Mouse (Mus musculus) heart, adult 2 months (tissue): ENCODE results near the gene B3galt5. TPM values are rescaled to one million over a fixed set of nuclear protein-coding genes. Genes with fewer than 3 reads are reported as not detected.
A peak's percentile ranks its signal among the peaks of the same experiment; 100 is the strongest.

Source experiments
- DNase-seq, 2 experiments: peaks; one replicate each; pipeline ENCODE4 v3.0.0; 2021
- H3K27ac ChIP-seq: fragments of 200-600 bp; 2 replicates; pipeline ENCODE4 v1.8.1; 2022
- H3K27me3 ChIP-seq: fragments of 200-500 bp; 2 replicates; pipeline ENCODE4 v1.6.1; 2012; ENCODE audit warnings: mild to moderate bottlenecking, low read length, inconsistent platforms, mixed read lengths; ENCODE audit not compliant: control insufficient read depth, insufficient read depth
- H3K36me3 ChIP-seq: fragments of 200-500 bp; 2 replicates; pipeline ENCODE4 v1.6.1; 2012; ENCODE audit warnings: low read length, inconsistent platforms; ENCODE audit not compliant: control insufficient read depth, insufficient read depth
- H3K4me1 ChIP-seq: fragments of 200-500 bp; 2 replicates; pipeline ENCODE4 v1.6.1; 2011; ENCODE audit warnings: low read length; ENCODE audit not compliant: control insufficient read depth, insufficient read depth
- H3K4me3 ChIP-seq: fragments of 200-600 bp; 2 replicates; pipeline ENCODE4 v1.8.1; 2022
- H3K79me2 ChIP-seq: fragments of 200-500 bp; replicated peaks from 2 replicates; pipeline ENCODE4 v1.6.1; 2012; ENCODE audit warnings: mild to moderate bottlenecking, inconsistent platforms, low read length, moderate library complexity, mixed read lengths; ENCODE audit not compliant: control insufficient read depth, insufficient read depth
- H3K9ac ChIP-seq: fragments of 200-500 bp; 2 replicates; pipeline ENCODE4 v1.6.1; 2012; ENCODE audit warnings: low read depth, mild to moderate bottlenecking, control low read depth, inconsistent platforms, low read length, mixed read lengths
- CTCF ChIP-seq: fragments of 200-600 bp; IDR thresholded peaks from 2 replicates; pipeline ENCODE4 v1.8.1; 2022; ENCODE audit warnings: antibody characterized with exemption, mild to moderate bottlenecking, moderate library complexity
- EP300 ChIP-seq: fragments of 200-500 bp; IDR thresholded peaks from 2 replicates; pipeline ENCODE4 v1.6.1; 2011; ENCODE audit warnings: low read depth, low read length, control low read depth; ENCODE audit not compliant: insufficient read depth
- POLR2A ChIP-seq: fragments of 200-500 bp; IDR thresholded peaks from 2 replicates; pipeline ENCODE4 v1.6.1; 2011; ENCODE audit warnings: mild to moderate bottlenecking, low read depth, low read length, control low read depth; ENCODE audit not compliant: insufficient read depth
- WGBS: fragments of 180-500 bp; shearing (Covaris S2); methylation state at CpG from one replicate; pipeline ENCODE4 v1.1.7; 2018; 5-methylcytosine and 5-hydroxymethylcytosine counted together
- intact Hi-C: fragments of 180-260 bp; cut with DNase I; formaldehyde crosslinking; loops from one replicate; pipeline ENCODE4 v1.15.1; 2025
- polyA plus RNA-seq: library from polyadenylated mRNA; depleted of rRNA; stranded (reverse); fragments of >200 nt; gene quantifications from 2 replicates; pipeline ENCODE4 v1.2.3, GENCODE M21; 2012
- total RNA-seq, 2 experiments: library from RNA; stranded (reverse); gene quantifications; 2 replicates each; pipeline ENCODE4 v1.2.3; 2021

B3galt5 gene
- total and polyA plus RNA-seq, 3 experiments, result not detected

DNA sequence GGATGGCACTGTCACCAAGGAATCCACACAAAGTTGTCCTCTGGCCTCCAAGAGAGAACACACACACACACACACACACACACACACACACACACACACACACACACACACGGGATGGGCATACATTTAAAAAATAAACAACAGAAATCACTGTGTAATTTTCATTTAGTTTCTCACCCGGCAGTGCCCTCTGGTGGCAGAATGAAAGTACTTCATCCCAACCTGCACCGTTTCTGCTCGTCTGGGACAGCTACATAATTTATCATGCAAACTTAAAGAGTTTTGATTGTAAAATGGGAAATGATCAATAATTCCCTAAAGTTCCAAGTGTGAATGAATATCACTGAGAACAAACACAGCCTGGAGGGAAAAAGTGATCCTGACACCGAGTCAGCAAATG, 105.7 kb downstream of the B3galt5 start:
- Histone ChIP-seq H3K4me3 (no peak overlapping the region), H3K79me2 (no peaks in the 10 kb centered on the region), H3K36me3 (no peaks in the 10 kb centered on the region), H3K9ac (no peak overlapping the region), H3K27me3 (no peaks in the 10 kb centered on the region), H3K4me1 (no peaks in the 10 kb centered on the region), H3K27ac (no peak overlapping the region)
- DNase-seq, result peak; percentile 13 to 39
- TF ChIP-seq POLR2A (no peak), CTCF (peak; percentile 75)
- WGBS, result 9% methylated on average over 5 of the region's 5 CpGs
- intact Hi-C loops, result loop anchor here (1.0 kb wide), 1 partner anchor 111 kb away; no protein-coding TSS in a partner anchor

DNA sequence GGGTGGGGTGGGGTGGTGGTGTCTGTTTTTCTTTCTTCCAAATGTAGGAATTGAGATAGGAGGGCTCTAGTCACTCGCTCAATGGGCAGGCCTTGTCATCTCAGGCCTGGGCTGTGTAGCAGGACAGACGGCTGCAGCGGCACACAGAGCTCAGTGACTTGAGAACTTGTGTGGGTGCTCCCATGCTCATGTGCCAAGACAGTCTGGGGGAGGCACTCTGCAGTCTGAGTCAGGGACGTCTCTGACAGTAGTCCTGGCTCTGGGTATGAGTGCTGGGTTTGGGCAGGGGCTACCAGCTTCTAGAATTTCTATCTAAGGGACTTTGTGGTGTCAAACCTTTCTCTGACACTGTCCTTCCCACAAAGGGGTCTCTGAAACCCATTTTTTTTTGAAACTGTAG, 106.3 kb downstream of the B3galt5 start:
- intact Hi-C loops, result loop anchor here (1.0 kb wide), 1 partner anchor 112 kb away; no protein-coding TSS in a partner anchor
- Histone ChIP-seq H3K79me2 (no peaks in the 10 kb centered on the region), H3K27me3 (no peaks in the 10 kb centered on the region; the same call in 1 of the 2 replicates), H3K27ac (no peak overlapping the region), H3K9ac (no peak overlapping the region), H3K4me1 (no peaks in the 10 kb centered on the region), H3K4me3 (no peak overlapping the region), H3K36me3 (no peaks in the 10 kb centered on the region)
- TF ChIP-seq CTCF (no peak), EP300 (no peak), POLR2A (no peak)
- WGBS, result 64% methylated on average over 4 of the region's 4 CpGs
- DNase-seq, result no peak

DNA sequence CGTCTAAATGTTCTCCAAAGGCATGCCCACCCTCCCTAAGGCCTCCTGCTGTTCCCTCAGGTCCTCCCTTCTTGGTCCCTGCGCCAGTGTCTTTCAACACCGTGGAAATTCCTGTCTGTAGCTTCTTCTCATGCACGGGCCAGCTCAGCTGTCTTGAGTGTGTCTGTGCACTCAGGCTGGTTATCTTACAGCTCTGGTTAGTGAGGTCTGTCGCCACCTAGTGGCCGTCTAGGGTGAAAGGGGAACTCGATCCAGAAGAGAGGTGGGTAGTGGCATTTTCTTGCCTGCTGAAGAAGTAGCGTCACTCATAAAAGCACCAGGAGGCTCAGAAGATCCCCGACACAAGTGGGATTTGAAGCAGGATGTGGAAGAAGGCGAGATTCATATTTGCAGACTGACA, 109.5 kb downstream of the B3galt5 start:
- H3K36me3 ChIP-seq, result no peaks in the 10 kb centered on the region
- WGBS, result 5% methylated on average over 10 of the region's 10 CpGs
- TF ChIP-seq CTCF (peak; percentile 95), EP300 (no peak)
- no peaks in the 10 kb centered on the region for H3K4me1 ChIP-seq
- H3K79me2 ChIP-seq, result no peaks in the 10 kb centered on the region
- no peak overlapping the region for H3K9ac ChIP-seq
- H3K27me3 ChIP-seq, result no peaks in the 10 kb centered on the region; the same call in 1 of the 2 replicates
- intact Hi-C loops, result loop anchor here (1.0 kb wide), 1 partner anchor 114 kb away; no protein-coding TSS in a partner anchor
- no peak overlapping the region for H3K4me3 ChIP-seq
- DNase-seq, result peak; percentile 70 to 75
- H3K27ac ChIP-seq, result no peak overlapping the region

DNA sequence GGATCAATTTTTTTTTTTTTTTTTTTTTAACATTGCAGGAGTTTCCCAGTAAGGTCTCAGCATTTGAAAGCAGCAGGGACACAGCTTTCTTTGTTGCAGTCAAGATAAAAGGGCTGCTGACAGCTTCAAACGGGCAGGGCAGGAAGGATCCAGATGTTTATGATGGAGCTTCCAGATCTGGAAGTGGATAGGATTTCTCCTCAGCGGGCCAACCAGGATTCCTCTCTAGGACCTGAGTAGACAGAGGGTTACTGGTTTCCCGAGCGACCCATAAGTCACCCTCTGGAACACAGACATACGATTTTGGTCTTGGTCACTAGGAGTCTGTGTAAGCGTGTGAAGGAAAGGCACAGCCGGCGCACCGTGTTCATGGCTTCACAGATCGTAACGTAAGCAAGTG, 112.5 kb downstream of the B3galt5 start:
- intact Hi-C loops, result no loop called here
- H3K36me3 ChIP-seq, result no peaks in the 10 kb centered on the region
- H3K79me2 ChIP-seq, result no peaks in the 10 kb centered on the region
- no peaks in the 10 kb centered on the region; the same call in 1 of the 2 replicates for H3K27me3 ChIP-seq
- H3K27ac ChIP-seq, result no peak overlapping the region
- H3K4me1 ChIP-seq, result no peaks in the 10 kb centered on the region
- H3K4me3 ChIP-seq, result no peak overlapping the region
- TF ChIP-seq EP300 (no peak), POLR2A (no peak), CTCF (no peak)
- no peak for DNase-seq
- WGBS, result 58% methylated on average over 11 of the region's 11 CpGs
- H3K9ac ChIP-seq, result no peak overlapping the region

DNA sequence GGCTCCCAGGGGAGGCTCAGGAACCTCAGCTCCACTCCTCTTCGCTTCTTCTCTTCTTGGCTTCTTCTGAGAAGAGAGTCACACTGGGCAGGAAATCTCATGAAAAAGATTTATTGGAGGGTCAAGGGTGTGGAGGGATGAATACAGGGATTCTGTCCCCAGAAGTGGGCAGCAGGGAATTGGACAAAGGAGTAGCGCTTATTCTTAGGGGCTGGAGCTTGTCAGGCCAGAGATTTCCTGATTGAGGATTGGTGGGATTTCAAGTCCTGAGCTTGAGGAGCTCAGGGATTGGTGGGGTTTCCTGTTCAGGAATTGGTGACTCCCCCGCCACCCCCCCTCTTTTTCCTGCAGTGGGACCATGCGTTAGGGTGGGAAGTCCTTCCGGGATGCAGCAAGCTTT, 113.2 kb downstream of the B3galt5 start:
- H3K36me3 ChIP-seq, result no peaks in the 10 kb centered on the region
- no peak for DNase-seq
- no peak overlapping the region for H3K4me3 ChIP-seq
- no peak overlapping the region for H3K27ac ChIP-seq
- no peaks in the 10 kb centered on the region; the same call in 1 of the 2 replicates for H3K27me3 ChIP-seq
- no peaks in the 10 kb centered on the region for H3K4me1 ChIP-seq
- H3K9ac ChIP-seq, result no peak overlapping the region
- no peaks in the 10 kb centered on the region for H3K79me2 ChIP-seq
- intact Hi-C loops, result no loop called here
- 60% methylated on average over 5 of the region's 5 CpGs for WGBS
- no peak for TF ChIP-seq POLR2A
- TF ChIP-seq CTCF, result no peak
- no peak for TF ChIP-seq EP300

DNA sequence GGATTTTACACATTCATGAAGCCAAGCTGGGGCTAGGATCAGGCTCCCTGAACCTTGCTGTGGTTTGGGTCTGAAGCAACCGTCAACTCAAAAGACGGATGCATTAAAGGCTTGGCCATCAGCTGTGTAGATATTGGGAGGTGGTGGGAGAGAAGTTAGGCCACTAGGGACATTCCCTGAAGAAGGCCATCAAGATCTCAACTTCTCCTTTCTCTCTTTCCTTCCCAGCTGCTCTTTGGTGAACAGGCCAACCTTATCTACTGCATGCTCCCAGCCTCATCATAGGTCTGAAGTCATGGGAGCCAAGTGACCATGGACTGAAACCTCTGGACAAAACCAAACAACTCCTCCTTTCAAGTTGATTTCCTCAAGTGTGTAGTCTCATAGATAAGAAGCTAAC, 115.9 kb downstream of the B3galt5 start:
- Histone ChIP-seq H3K27me3 (no peaks in the 10 kb centered on the region; the same call in 1 of the 2 replicates), H3K4me1 (no peaks in the 10 kb centered on the region), H3K27ac (no peak overlapping the region), H3K36me3 (no peaks in the 10 kb centered on the region), H3K4me3 (no peak overlapping the region), H3K79me2 (no peaks in the 10 kb centered on the region), H3K9ac (no peak overlapping the region)
- DNase-seq, result no peak
- intact Hi-C loops, result no loop called here
- no peak for TF ChIP-seq POLR2A
- TF ChIP-seq EP300, result no peak
- TF ChIP-seq CTCF, result no peak
- WGBS, result 83% methylated on average over 2 of the region's 2 CpGs
